Mouse (Mus musculus): ENCODE measurements around the gene Izumo1r.

Gene Izumo1r

DNA sequence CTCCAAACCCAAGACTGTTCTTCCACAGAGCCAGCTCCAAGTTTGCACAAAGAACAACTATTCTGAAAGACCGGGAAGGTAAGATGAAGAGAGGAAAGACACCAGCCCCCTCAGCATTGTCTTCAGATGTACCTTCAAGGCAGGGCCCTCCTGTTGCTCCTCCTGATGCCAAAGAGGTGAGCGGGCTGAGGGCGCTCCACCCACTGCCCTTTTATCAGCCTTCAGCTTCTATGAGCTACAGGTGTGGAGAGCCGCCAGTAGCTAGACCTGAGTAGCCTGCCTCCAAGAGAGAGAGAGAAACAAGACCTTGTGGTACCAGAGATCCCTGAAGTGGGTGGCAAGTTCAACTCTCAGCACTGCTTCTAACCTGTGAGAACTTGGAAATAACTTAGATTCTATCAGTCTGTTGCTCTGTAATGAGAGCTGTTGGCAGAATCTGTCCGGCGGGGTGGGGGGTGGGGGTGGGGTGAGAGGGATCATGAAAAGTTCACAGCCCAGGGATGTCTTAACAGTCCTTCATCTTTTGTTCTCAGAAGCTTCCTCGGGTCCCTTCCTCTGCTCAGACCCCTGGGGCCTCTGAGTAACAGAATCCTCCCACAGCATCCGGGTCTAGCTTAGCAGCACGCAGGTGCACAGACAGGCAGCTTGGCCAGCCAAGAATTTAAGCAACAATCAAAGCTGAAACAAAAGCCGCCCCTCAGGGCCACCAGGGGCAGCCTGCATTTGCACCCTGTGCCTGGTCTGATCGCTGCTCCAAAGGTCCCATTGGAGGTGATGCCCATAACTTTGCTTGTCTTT, at the start of gene Izumo1r:
Gene Izumo1r (minus strand): TSS at position 369 of the 798 bp plus-strand sequence.
- in situ Hi-C loops (cut with MboI, MseI) = no loop called here

DNA sequence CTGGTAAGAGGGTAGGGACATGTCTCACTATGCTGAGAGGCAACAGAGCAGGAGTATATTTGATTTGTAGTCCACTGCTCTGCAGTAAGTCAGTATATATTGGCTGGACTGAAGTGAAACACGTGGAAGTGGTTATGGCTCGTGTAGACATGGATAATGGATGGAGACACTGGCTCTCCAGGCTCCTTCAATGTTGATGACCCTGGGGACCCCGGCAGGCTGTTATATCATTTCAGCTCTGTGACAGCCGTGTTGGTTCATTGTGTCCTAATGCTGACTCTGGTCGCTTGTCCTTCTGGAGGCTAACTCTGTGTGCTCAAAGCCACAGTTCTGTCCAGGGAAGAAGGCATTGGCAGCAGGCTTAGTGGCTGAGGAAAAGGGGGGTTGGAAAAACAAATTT, 47.3 kb upstream of the Izumo1r start:
- in situ Hi-C loops (cut with MboI, MseI) = no loop called here

DNA sequence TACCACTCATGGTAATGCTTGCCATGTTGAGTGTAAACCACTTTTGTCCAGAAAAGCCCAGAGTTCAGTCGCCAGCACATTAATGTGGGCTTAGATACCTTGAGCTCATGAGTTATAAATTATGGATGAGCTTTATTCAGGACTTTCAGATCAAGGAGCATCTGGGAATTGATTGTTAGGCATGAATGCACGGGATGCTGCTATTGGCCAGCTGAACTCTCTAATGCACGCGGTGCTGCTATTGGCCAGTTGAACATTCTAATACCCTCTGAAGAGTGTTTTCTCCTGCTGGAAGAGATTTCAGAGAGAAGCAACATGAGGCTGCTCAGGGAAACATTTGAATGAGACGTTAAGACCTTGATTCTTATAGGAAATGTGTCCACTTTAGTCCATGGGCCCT, 45.1 kb upstream of the Izumo1r start:
- in situ Hi-C loops (cut with MboI, MseI) = no loop called here

DNA sequence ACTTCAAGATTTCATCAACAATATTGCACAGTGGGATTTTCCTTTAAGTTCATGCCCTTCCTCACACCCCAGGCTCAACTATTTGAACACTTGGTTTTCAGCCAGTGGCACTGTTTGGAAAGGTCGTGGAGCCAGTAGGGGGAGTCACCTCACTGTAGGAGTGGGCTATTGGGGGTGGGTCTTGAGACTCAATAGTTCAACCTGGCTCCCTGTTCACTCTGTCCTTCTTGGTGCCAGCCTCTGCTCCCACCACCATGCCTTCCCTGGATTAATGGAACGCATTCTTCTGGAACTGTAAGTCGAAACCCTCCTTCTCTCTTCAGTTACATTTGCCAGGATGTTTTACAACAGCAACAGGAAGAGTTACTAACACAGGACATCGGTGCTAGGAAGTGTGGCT, 42.9 kb upstream of the Izumo1r start:
- in situ Hi-C loops (cut with MboI, MseI) = no loop called here

DNA sequence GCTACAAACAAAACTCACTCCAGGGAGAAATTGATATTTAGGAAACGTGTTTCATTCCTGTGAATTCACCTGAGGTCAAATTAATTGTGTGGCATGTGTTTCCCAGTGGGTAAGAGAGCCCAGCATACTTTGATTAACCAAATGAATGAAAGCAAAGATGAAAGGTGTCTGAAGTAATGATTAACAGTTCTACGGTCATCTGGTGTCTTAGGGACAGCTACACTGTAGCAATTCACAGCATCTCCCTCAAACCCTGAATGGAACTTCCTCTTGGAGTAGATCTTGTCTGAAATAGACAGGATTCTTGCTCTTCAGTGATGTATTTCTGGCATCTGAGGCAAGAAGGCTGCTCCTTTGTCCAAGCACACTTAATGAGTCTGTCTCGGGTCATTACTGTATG, 42.2 kb upstream of the Izumo1r start:
- in situ Hi-C loops (cut with MboI, MseI) = no loop called here

DNA sequence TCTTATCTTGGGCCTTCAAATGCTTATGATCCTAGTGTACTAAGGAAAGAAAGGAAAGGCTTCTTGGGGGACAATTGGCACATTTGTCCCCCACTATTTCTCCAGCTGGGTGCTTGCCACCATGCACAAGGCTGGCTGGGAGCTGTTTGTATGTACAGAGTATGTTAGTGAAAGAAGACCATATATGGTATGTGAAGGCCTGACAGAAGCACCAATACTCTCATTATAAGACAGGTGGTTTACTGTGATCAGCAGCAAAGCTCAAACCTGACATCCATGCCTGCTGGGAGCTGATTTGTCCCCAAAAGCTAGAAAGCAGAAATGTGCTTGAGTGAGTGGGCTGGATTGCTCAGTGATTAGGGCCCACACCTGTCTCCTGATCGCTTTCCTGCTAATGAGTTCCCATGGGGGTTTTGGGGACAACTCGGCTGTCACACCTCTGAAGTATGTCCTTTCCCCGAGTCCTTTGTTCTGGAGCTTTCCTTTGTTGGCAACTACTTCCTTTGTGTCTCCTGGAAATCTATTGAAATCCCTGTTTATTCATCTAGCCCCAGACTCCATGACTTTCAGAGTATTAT, 38.5 kb upstream of the Izumo1r start:
- in situ Hi-C loops (cut with MboI, MseI) = no loop called here

DNA sequence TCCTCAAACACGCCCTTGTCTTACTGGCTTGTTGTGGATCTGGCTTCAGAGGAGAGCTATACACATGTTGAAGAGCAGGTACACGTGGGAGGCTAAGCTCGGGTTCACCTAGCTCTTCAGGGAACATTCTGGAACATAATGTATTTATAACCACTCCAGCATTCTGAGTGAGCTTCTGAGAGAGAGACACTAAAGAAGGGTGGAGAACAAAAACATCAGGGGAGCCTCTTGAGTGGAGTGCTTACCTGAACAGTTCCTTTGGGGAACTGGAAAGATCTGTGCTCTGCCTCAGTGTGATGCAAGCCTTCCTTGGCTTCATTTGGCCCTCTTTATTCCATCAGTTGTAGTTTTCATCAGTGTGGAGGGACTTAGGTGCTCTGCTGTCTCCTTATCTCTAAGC, 35.9 kb upstream of the Izumo1r start:
- in situ Hi-C loops (cut with MboI, MseI) = no loop called here

DNA sequence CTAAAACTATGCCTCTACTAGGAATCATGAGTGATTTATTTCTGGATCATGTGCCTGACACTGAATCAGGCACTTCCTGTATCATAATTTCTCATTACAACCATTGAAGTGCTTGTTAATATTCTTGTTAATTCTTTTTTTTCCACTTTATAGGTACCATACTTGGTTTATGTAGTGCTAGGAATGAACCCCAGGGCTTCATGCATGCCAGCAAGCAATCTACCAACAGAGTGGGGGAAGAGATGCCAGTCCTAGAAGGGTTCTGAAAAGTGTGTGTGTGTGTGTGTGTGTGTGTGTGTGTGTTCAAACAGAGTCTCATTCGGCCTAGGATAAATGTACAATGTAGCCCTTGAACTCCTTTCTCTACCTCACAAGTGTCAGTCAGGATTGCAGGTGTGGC, 33.6 kb upstream of the Izumo1r start:
- in situ Hi-C loops (cut with MboI, MseI) = no loop called here

DNA sequence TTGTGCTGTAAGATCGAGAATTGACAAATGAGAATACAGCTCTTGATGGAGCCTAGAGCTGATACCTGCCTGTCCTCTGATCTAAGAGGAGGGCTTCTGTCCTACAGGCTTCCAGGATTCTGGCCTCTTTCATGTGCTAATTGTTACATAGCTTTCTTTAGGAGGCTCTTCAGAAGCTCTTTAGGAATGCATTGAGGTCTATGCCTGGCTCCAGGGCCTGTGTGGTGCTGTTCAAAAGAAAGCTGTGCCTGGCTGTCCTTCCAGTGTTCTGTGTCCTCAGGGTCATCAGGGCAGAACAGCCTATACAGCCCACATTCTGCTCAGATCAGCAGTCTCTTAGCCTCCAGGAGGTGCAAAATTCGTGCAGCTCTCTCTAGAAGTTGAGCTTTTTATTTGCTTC, 31.1 kb upstream of the Izumo1r start:
- in situ Hi-C loops (cut with MboI, MseI) = no loop called here

DNA sequence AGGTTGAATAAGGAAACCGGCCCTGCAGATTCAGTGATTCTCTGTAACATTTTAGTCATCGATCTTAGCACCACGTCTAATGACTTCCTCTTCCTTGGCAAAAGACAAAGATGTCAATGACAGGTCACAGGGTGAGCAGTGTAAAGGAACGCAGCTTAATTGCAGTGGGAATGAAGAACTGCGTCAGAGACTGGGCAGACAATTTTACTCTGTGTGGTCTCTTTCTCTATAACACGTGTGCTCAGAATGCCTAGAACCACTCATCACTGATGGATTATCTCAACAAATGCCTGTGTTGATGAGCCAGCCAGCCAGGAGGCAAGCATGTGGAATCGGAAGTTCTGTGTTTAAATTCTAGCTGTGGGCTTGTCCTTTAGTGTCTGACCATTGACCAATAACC, 28.2 kb upstream of the Izumo1r start:
- in situ Hi-C loops (cut with MboI, MseI) = no loop called here

DNA sequence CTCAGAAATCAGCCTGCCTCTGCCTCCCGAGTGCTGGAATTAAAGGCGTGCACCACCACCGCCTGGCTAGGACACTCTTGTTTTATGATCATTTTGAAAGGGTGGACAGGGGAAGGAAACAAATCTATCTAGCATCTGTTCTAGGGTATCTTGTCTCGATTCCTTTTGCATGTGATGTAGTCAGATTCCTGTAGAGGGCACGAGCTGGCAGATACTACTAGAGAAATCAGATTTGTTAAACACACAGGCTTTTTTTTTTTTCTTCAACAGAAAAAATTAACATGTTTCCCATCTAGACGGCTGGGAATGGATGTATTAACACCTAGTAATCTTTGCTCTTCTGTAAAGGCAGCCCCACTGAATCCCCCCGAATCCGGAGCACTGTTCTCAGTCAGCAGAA, 27.5 kb upstream of the Izumo1r start:
- in situ Hi-C loops (cut with MboI, MseI) = no loop called here

DNA sequence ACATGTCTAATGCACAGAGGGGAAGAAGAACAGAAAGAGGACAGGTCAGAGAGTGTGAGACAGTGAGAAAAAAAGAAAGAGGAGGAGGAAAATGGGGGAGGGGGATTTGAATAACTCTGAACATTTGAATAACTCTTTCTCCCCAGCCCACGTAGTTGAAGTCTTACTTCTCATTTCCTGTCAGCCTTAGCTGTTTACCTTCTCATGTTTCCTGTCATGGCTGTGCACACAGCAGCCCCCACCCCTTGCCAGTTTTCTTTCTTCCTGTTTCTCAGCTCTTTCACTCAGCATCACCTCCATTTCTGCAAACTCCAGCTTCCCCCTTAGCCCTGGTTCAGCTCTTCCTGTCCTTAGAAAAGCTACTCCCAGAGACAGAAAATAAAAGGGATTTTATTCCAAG, 22.8 kb upstream of the Izumo1r start:
- in situ Hi-C loops (cut with MboI, MseI) = no loop called here

DNA sequence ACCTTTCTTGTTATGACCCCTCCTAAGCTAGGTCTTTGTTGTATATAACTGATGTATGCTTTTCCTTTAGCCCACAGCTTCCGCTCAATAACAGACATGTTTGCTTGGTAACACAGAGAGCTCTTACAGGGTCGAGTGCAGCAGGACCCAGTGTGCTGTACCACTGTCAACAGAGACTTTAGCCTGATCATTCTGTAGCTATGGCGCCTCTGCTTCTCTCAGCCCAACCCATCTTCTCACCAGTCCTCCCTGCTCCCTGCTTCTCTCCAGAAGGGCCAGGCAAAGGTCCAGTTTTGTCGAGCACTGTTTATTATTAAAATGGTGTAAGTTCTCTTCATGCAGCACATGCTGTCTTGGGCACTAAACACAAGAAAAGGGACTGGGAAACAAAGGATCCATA, 19.9 kb upstream of the Izumo1r start:
- in situ Hi-C loops (cut with MboI, MseI) = loop anchor here (5.0 kb wide), 1 partner anchor 74 kb away; no protein-coding TSS in a partner anchor

DNA sequence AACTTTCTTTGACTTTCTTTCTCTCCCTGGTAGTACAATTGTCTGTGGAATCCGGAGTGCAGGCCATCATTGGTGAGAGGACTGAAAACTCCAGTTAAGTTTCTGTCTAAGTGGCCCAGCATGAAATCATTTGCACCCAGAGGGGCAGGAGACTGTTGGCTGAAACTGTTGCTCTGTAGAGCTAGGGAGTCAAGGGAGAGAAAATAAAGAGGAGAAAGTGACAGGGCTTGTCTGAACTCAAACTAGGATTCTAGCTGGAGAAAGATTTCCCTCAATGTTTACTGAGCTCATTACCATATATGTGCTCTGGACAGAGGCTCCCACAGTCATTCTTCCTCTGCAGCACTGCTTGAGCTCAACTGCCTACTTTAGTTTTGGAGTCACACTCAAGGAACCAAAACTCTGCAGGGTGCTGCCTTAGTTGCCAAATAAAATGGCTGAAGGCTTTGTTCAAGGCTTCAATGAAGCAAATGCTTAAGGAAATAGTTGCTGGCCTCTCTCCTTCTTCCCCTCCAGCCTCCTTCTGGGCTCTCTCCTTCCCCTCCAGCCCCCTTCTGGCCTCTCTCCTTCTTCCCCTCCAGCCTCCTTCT, 18.3 kb upstream of the Izumo1r start:
- in situ Hi-C loops (cut with MboI, MseI) = loop anchor here (5.0 kb wide), 1 partner anchor 75 kb away; no protein-coding TSS in a partner anchor

DNA sequence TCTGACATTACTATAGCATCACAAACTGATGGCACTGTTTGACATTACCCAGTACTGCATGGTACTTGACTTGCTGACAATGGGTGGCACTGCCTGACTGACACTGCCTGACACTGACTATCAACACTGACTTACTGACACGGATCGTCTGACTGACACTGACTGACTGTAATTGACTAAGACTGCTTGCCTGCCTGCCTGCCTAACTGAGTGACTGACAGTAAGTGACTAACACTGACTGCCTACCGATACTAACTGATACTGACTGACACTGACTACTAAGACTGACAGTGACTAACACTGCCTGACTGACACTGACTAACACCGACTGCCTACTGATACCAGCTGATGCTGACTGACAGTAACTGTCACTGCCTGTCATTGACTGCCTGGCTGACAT, 17.5 kb upstream of the Izumo1r start:
- in situ Hi-C loops (cut with MboI, MseI) = loop anchor here (5.0 kb wide), 1 partner anchor 76 kb away; no protein-coding TSS in a partner anchor

DNA sequence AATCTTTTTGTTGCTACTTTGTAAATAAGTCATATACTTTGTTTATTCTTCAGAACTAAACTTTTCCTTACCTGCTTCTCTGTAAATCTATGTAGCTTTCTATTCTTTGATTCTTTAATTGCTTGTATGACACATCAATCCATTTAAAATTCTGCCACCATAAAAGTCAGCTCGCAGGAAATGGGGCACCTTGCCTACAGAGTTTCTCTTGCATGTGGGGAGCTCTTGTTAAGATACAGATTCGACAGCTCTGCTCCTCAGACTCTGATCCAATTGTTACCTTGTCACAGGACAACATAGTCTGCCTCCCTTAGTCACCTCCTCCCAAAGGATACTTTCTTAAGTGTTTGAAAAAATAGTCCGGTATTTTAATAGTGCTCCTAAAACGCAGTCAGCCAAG, 16.9 kb upstream of the Izumo1r start:
- in situ Hi-C loops (cut with MboI, MseI) = loop anchor here (5.0 kb wide), 1 partner anchor 77 kb away; no protein-coding TSS in a partner anchor

DNA sequence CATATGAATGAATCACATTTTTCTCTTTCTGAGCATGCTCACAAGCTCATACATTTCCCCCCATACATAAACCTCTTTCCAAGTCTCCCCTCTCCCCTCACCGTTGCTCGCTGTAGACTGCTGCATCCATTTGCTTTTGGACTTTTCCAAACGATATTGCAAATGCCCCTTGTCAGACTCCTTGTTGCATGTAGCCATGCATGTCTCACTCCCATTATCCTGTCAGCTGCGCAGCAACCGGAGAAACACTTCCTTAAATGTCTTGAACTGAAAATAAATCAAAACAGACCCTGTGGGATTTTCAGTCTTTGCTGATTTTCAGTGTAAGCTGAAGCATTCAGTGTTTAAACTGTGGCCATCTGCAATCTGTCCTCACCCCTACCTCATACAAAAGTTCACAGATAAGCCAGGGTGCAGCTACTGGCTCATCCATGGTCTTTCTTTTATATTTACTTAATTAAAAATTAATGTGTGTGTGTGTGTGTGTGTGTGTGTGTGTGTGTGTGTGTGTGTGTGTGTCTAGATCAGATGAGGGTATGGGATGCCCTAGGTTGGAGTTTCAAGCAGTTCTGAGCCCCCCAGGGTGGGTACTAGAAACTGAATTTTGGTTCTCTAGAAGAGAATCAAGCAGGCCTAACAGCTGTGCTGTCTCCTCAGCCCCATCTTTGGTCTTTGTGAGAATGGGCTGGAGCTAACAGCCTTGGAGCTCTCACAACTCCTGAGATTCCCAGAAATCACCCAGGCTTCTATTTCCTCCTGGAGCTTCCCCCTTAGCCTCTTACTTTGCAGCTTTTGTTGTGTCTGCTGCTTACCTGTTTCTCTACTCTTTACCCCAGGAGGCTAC, 15.3 kb upstream of the Izumo1r start:
- in situ Hi-C loops (cut with MboI, MseI) = no loop called here

DNA sequence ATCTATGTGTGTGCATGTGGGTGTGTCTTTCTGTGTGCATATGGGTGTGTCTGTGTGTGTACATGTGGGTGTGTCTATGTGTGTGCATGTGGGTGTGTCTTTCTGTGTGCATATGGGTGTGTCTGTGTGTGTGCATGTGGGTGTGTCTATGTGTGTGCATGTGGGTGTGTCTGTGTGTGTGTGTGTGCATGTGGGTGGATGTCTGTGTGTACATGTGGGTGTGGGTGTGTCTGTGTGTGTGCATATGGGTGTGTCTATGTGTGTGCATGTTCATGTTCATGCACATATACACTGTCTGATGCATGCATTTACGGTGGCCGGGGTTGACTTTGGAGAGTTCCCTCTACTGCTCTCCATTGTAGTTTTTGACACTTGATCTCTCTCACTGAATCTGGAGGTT, 13.9 kb upstream of the Izumo1r start:
- in situ Hi-C loops (cut with MboI, MseI) = no loop called here

DNA sequence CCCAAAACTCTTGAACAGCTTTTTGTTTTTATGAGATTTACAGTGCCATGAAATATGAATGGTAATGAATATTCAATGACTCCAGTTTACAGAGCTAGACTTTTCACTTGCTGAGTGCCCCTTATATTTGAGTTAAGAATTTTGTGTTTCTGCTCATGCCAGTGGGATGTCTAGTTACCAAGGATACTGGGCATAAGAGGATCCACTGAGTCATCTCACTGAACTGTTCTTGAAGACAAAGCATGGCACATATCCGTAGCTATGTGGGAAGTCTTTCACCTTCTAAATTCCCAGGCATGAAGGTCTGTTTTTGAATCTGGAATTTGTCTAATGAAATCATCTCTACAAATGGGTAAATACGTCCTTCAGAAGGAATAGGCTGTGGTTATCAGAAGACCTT, 8.3 kb upstream of the Izumo1r start:
- in situ Hi-C loops (cut with MboI, MseI) = no loop called here

DNA sequence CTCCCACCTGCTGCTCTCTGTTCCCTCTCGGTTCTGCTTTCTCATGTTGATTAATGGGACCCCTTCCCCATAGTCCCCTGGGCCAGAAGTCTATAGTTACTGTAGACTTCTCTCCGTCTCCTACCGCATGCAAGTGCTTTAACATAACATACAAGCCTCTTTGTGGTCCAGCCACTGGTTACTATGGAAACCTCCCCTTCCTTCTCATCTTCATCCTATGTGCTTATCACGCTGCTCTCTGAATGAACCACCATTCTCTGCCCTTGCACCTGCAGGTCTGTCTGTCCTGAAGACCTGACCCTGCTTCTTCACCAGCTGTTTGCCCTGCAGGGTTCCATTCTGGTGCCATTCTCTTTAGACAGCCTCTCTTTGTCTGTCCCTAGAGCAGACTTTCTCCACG, 6.2 kb upstream of the Izumo1r start:
- in situ Hi-C loops (cut with MboI, MseI) = no loop called here

DNA sequence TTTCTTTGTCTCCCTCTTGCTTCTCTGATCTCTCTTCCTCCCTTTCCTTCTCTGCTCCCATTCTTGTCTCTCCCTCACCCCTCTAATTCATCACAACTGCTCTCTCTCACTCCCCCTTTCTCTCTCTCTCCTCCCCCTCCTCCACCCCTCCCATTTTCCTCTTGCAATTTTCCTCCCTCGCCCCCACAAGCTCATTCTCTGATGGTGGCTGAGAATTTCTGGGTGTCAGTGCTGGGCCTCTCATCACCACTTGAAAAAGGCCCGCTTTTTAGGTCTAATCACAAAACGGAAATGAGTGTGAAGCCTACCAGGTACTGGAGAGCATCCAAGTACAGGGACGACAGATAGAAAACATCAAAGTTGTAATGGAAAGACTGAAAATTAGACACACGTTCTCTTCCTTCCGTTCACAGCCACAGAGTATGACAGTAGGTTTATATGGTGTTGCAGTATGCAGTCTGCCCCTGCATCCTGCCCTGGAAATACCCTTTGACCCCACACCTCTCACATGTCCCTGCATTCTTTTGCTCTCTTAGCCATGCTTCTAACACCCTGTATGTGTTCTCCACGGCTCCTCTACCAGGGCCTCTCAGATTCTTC, 4.2 kb upstream of the Izumo1r start:
- in situ Hi-C loops (cut with MboI, MseI) = no loop called here

DNA sequence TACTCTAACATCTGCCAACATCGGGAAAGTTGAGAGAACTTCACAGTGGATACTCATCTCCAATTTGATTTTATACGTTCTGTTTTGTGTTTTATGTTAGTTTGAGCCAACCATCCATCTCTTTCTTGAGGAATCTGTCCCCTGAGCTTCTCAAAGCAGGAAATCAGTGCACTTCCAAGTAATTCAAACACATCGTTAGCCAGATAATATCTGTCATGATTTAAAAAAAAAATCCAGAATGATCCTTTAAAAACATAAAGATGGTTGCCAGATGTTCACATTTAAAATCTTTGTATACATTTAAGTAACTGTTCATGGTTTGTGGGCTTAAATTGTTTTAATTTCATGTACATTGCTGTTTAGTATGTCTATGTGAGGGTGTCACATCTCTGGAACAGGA, 2.2 kb upstream of the Izumo1r start:
- in situ Hi-C loops (cut with MboI, MseI) = no loop called here

Data from regulatory T cell (primary cell).